Mouse (Mus musculus) neural tube, embryonic 11.5 days (tissue): ENCODE results near the gene Map1b. TPM values are rescaled to one million over a fixed set of nuclear protein-coding genes. Genes with fewer than 3 reads are reported as not detected.

Experiments
- ATAC-seq: fragments of 200-750 bp; cut with Nextera tagmentation; 2 replicates; pipeline ENCODE4 v1.8.0; 2017; ENCODE audit warnings: moderate number of reproducible peaks, mild to moderate bottlenecking, moderate TSS enrichment, moderate library complexity; ENCODE audit not compliant: insufficient read depth, low FRiP score, low TSS enrichment
- DNase-seq: peaks from one replicate; pipeline ENCODE4 v3.0.0-alpha.2; 2015; ENCODE audit warnings: low spot score
- H3K27ac ChIP-seq: fragments of 300-500 bp; sonication (generic); 2 replicates; pipeline ENCODE4 v1.5.1; 2014; ENCODE audit warnings: low read depth, mild to moderate bottlenecking, low read length
- H3K27me3 ChIP-seq: fragments of 300-500 bp; sonication (generic); 2 replicates; pipeline ENCODE4 v1.6.1; 2014; ENCODE audit warnings: mild to moderate bottlenecking, low read length, mixed read lengths; ENCODE audit not compliant: control insufficient read depth, insufficient read depth
- H3K36me3 ChIP-seq: fragments of 300-500 bp; sonication (generic); 2 replicates; pipeline ENCODE4 v1.6.1; 2014; ENCODE audit warnings: mild to moderate bottlenecking, low read length, moderate library complexity, mixed read lengths; ENCODE audit not compliant: control insufficient read depth, insufficient read depth
- H3K4me1 ChIP-seq: fragments of 300-500 bp; sonication (generic); 2 replicates; pipeline ENCODE4 v1.6.1; 2014; ENCODE audit warnings: low read length, mixed read lengths; ENCODE audit not compliant: control insufficient read depth, insufficient read depth
- H3K4me2 ChIP-seq: fragments of 300-500 bp; sonication (generic); 2 replicates; pipeline ENCODE4 v1.6.1; 2014; ENCODE audit warnings: low read depth, mild to moderate bottlenecking, moderate library complexity
- H3K4me3 ChIP-seq: fragments of 300-500 bp; sonication (generic); 2 replicates; pipeline ENCODE4 v1.5.1; 2014; ENCODE audit warnings: low read depth, low read length
- H3K9ac ChIP-seq: fragments of 300-500 bp; sonication (generic); 2 replicates; pipeline ENCODE4 v1.6.1; 2014; ENCODE audit warnings: mild to moderate bottlenecking, low read length
- H3K9me3 ChIP-seq: fragments of 300-500 bp; sonication (generic); 2 replicates; pipeline ENCODE4 v1.6.1; 2016; ENCODE audit warnings: low read length; ENCODE audit not compliant: control insufficient read depth
- WGBS: fragments of 180-500 bp; shearing (Covaris S2); extraction: QIAGEN DNeasy Blood & Tissue Kit; methylation state at CpG from one replicate; pipeline ENCODE4 v1.1.7; 2014; 5-methylcytosine and 5-hydroxymethylcytosine counted together
- polyA plus RNA-seq: library from polyadenylated mRNA; unstranded; fragments of >200 nt; fragmentation: Nextera tagmentation; extraction: Ambion mirVana; gene quantifications from 2 replicates; pipeline ENCODE4 v1.2.1, GENCODE M21; 2014

Map1b gene
- polyA plus RNA-seq, 1 experiment from 2014 or later, result 870 TPM

DNA sequence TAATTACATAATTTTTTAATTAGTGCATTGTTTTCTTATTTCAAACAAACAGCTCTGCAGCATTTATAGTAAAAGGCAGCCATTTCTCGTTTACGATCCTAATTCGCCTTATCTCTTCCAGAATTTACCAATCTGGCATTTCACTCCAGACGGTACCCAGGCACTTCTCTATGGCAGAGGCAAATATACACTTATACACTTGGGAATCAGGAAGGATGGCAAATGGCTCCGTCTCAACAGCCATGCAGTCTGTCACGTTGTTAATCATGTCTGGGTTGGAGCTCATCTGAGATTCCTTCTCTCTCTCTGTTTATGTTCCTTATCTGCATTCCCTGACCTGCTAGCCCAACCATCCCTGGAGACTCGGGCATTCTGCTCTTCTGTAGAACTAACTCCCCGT is 38.6 kb upstream of the Map1b start:
- 74% methylated on average over 8 of the region's 8 CpGs for WGBS
- ATAC-seq (no peak), DNase-seq (no peak)
- Histone ChIP-seq H3K9me3 (no peaks in the 10 kb centered on the region), H3K4me2 (no peak overlapping the region), H3K4me1 (peaks cover under 1% of the 10 kb centered on the region; the same call in 1 of the 2 replicates), H3K27ac (no peak overlapping the region), H3K36me3 (no peaks in the 10 kb centered on the region), H3K4me3 (no peak overlapping the region), H3K27me3 (no peaks in the 10 kb centered on the region), H3K9ac (no peak overlapping the region)

DNA sequence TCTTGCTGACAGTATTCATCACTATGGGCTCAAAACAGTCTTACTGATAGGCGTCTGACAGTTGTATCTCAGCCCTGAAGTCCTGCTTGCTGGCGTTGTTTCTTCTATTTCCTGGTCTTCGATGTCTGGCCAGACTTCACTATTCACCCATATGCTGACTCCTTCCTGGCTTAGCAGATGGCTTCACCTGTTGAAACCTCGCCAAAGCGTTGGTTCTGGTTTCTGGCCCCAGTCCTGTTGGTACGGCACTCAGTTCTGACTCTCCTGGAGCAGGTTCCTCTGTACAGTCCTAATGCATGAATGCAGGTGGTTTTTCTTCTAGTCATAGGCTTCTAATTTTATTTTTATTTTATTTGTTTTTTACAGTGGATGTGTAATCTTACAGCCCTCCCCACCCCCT is 38.1 kb upstream of the Map1b start:
- Histone ChIP-seq H3K9ac (no peak overlapping the region), H3K27ac (no peak overlapping the region), H3K4me2 (no peak overlapping the region), H3K27me3 (no peaks in the 10 kb centered on the region), H3K36me3 (no peaks in the 10 kb centered on the region), H3K9me3 (no peaks in the 10 kb centered on the region), H3K4me1 (peaks cover 2% of the 10 kb centered on the region; the same call in 1 of the 2 replicates), H3K4me3 (no peak overlapping the region)
- WGBS, result 90% methylated on average over 6 of the region's 6 CpGs
- ATAC-seq (no peak), DNase-seq (no peak)

GRCm38 (mm10) chr13:99552381-99552780 is 36.0 kb upstream of the Map1b start:
- DNase-seq (no peak), ATAC-seq (no peak)
- peaks cover 7% of the 10 kb centered on the region for H3K4me1 ChIP-seq
- H3K36me3 ChIP-seq, result no peaks in the 10 kb centered on the region
- H3K9me3 ChIP-seq, result no peaks in the 10 kb centered on the region
- no peak overlapping the region for H3K27ac ChIP-seq
- 85% methylated on average over 4 of the region's 4 CpGs for WGBS
- H3K4me2 ChIP-seq, result no peak overlapping the region
- no peak overlapping the region for H3K9ac ChIP-seq
- H3K4me3 ChIP-seq, result no peak overlapping the region
- no peaks in the 10 kb centered on the region for H3K27me3 ChIP-seq

GRCm38 (mm10) chr13:99550679-99551369 is 34.5 kb upstream of the Map1b start:
- DNase-seq (no peak), ATAC-seq (no peak)
- H3K4me3 ChIP-seq, result no peak overlapping the region
- no peak overlapping the region for H3K9ac ChIP-seq
- no peaks in the 10 kb centered on the region for H3K27me3 ChIP-seq
- no peak overlapping the region for H3K4me2 ChIP-seq
- H3K27ac ChIP-seq, result no peak overlapping the region
- H3K36me3 ChIP-seq, result no peaks in the 10 kb centered on the region
- H3K4me1 ChIP-seq, result peaks cover 7% of the 10 kb centered on the region
- WGBS, result 79% methylated on average over 12 of the region's 12 CpGs
- no peaks in the 10 kb centered on the region for H3K9me3 ChIP-seq

- Histone ChIP-seq H3K36me3 (no peaks in the 10 kb centered on the region), H3K27me3 (no peaks in the 10 kb centered on the region), H3K9ac (no peak overlapping the region), H3K4me1 (peaks cover 7% of the 10 kb centered on the region), H3K27ac (peak overlapping the region; percentile 60; the same call in 1 of the 2 replicates), H3K4me2 (no peak overlapping the region), H3K4me3 (no peak overlapping the region), H3K9me3 (no peaks in the 10 kb centered on the region)
- no peak for ATAC-seq
- no peak for DNase-seq
- 69% methylated on average over 4 of the region's 4 CpGs for WGBS
These were observed 33.7 kb upstream of the Map1b start for GRCm38 (mm10) chr13:99550060-99550459.

- DNase-seq (peak; percentile 72), ATAC-seq (peak; percentile 72)
- H3K4me3 ChIP-seq, result no peak overlapping the region
- no peak overlapping the region for H3K9ac ChIP-seq
- peak overlapping the region; percentile 60; the same call in 1 of the 2 replicates for H3K27ac ChIP-seq
- H3K4me2 ChIP-seq, result no peak overlapping the region
- no peaks in the 10 kb centered on the region for H3K9me3 ChIP-seq
- 33% methylated on average over 9 of the region's 9 CpGs for WGBS
- H3K27me3 ChIP-seq, result no peaks in the 10 kb centered on the region
- H3K4me1 ChIP-seq, result peaks cover 7% of the 10 kb centered on the region
- no peaks in the 10 kb centered on the region for H3K36me3 ChIP-seq
These were observed 33.2 kb upstream of the Map1b start for GRCm38 (mm10) chr13:99549584-99549983.

GRCm38 (mm10) chr13:99546832-99547231 is 30.5 kb upstream of the Map1b start:
- Histone ChIP-seq H3K9ac (no peak overlapping the region), H3K36me3 (no peaks in the 10 kb centered on the region), H3K4me3 (no peak overlapping the region), H3K9me3 (no peaks in the 10 kb centered on the region), H3K4me1 (peaks cover 10% of the 10 kb centered on the region), H3K27me3 (no peaks in the 10 kb centered on the region), H3K27ac (no peak overlapping the region), H3K4me2 (no peak overlapping the region)
- DNase-seq, result no peak
- WGBS, result 80% methylated on average over 5 of the region's 5 CpGs
- ATAC-seq, result no peak

- WGBS, result 73% methylated on average over 6 of the region's 6 CpGs
- ATAC-seq (no peak), DNase-seq (no peak)
These were observed 28.9 kb upstream of the Map1b start for GRCm38 (mm10) chr13:99545201-99545600.

More at GRCm38 (mm10) chr13:99545201-99545600, 28.9 kb upstream of the Map1b start:
- no peak overlapping the region for H3K4me3 ChIP-seq
- no peak overlapping the region for H3K9ac ChIP-seq
- H3K4me1 ChIP-seq, result peaks cover 10% of the 10 kb centered on the region
- H3K4me2 ChIP-seq, result no peak overlapping the region
- H3K36me3 ChIP-seq, result no peaks in the 10 kb centered on the region
- no peak overlapping the region for H3K27ac ChIP-seq
- H3K9me3 ChIP-seq, result no peaks in the 10 kb centered on the region
- H3K27me3 ChIP-seq, result no peaks in the 10 kb centered on the region
